Mouse (Mus musculus) bone marrow macrophage, adult 2 months (primary cell): ENCODE data around the gene Rpl3l.

Experiments used
- CTCF ChIP-seq: IDR thresholded peaks from 2 replicates; pipeline ENCODE4 v1.5.1; 2012; ENCODE audit warnings: low read depth, mild to moderate bottlenecking, low read length, moderate library complexity
- POLR2A ChIP-seq: IDR thresholded peaks from 2 replicates; pipeline ENCODE4 v1.6.1; 2012; ENCODE audit warnings: mild to moderate bottlenecking, low read depth, low read length, borderline replicate concordance

- no peak for TF ChIP-seq POLR2A
- no peak for TF ChIP-seq CTCF
These were observed at the start of gene Rpl3l for GRCm38 (mm10) chr17:24727618-24728017.
